Mouse (Mus musculus) MEL (cell line): ENCODE measurements around the gene Iqca. TPM values are rescaled to one million over a fixed set of nuclear protein-coding genes. Genes with fewer than 3 reads are reported as not detected.

Experiments
- DNase-seq: peaks from one replicate; pipeline ENCODE4 v3.0.0; 2011; ENCODE audit warnings: low read depth, low spot score
- H3K27ac ChIP-seq: 2 replicates; pipeline ENCODE4 v1.5.1; 2012; ENCODE audit warnings: low read depth, mild to moderate bottlenecking, control low read depth, low read length, moderate library complexity; ENCODE audit not compliant: control insufficient read depth
- H3K27me3 ChIP-seq, 2 experiments: fragments of 150-350 bp in 1 of 2; sonication (generic) in 1 of 2; 2 replicates each; pipeline ENCODE4 v1.6.1; 2012; ENCODE audit warnings: low read length in 2 of 2, mild to moderate bottlenecking in 2 of 2, improper control_type of control experiment in 1 of 2, moderate library complexity in 1 of 2; ENCODE audit not compliant: insufficient read depth in 2 of 2, control insufficient read depth in 1 of 2
- H3K36me3 ChIP-seq, 2 experiments: 2 replicates each; pipeline ENCODE4 v1.6.1; 2012 to 2014; ENCODE audit warnings: low read length in 2 of 2, improper control_type of control experiment in 1 of 2, inconsistent platforms in 1 of 2, mild to moderate bottlenecking in 1 of 2; ENCODE audit not compliant: insufficient read depth in 2 of 2, control insufficient read depth in 1 of 2
- H3K4me1 ChIP-seq, 2 experiments: fragments of 150-350 bp in 1 of 2; sonication (generic) in 1 of 2; 2 replicates each; pipeline ENCODE4 v1.6.1; 2012; ENCODE audit warnings: low read length in 2 of 2, improper control_type of control experiment in 1 of 2, mild to moderate bottlenecking in 1 of 2; ENCODE audit not compliant: insufficient read depth in 2 of 2, control insufficient read depth in 1 of 2
- H3K4me3 ChIP-seq, 2 experiments: fragments of 150-350 bp in 1 of 2; sonication (generic) in 1 of 2; 2 replicates each; pipeline ENCODE4 v1.5.1; 2012; ENCODE audit warnings: low read depth in 2 of 2, low read length in 2 of 2, mild to moderate bottlenecking in 2 of 2, moderate library complexity in 2 of 2, control low read depth in 1 of 2, improper control_type of control experiment in 1 of 2; ENCODE audit not compliant: control insufficient read depth in 1 of 2, insufficient read depth in 1 of 2
- H3K79me2 ChIP-seq: 2 replicates; pipeline ENCODE4 v1.6.1; 2012; ENCODE audit warnings: mild to moderate bottlenecking, low read length, moderate library complexity; ENCODE audit not compliant: control insufficient read depth, poor library complexity, insufficient read depth
- H3K9ac ChIP-seq: 2 replicates; pipeline ENCODE4 v1.6.1; 2012; ENCODE audit warnings: low read depth, mild to moderate bottlenecking, control low read depth, low read length, moderate library complexity; ENCODE audit not compliant: control insufficient read depth, poor library complexity, severe bottlenecking
- H3K9me3 ChIP-seq: fragments of 150-350 bp; sonication (generic); replicated peaks from 2 replicates; pipeline ENCODE4 v1.6.1; 2012; ENCODE audit warnings: mild to moderate bottlenecking, low read length, improper control_type of control experiment, moderate library complexity; ENCODE audit not compliant: insufficient read depth
- BHLHE40 ChIP-seq: IDR thresholded peaks from 2 replicates; pipeline ENCODE4 v1.6.1; 2012; ENCODE audit warnings: low read depth, mild to moderate bottlenecking, inconsistent platforms, low read length, improper control_type of control experiment, borderline replicate concordance
- CHD1 ChIP-seq: IDR thresholded peaks from 2 replicates; pipeline ENCODE4 v1.6.1; 2012; ENCODE audit warnings: low read depth, mild to moderate bottlenecking, inconsistent platforms, low read length, improper control_type of control experiment
- CHD2 ChIP-seq: IDR thresholded peaks from 2 replicates; pipeline ENCODE4 v1.6.1; 2011; ENCODE audit warnings: low read length, improper control_type of control experiment
- CTCF ChIP-seq, 3 experiments: IDR thresholded peaks in 2 of 3; conservative IDR thresholded peaks in 1 of 3; 2 replicates each; pipeline ENCODE4 v1.5.1; 2011 to 2012; ENCODE audit warnings: low read length in 3 of 3, low read depth in 2 of 3, mild to moderate bottlenecking in 2 of 3, improper control_type of control experiment in 1 of 3, inconsistent platforms in 1 of 3, mixed read lengths in 1 of 3, moderate library complexity in 1 of 3; ENCODE audit not compliant: control insufficient read depth in 1 of 3, insufficient read depth in 1 of 3, poor library complexity in 1 of 3, severe bottlenecking in 1 of 3
- ETS1 ChIP-seq: IDR thresholded peaks from 2 replicates; pipeline ENCODE4 v1.6.1; 2012; ENCODE audit warnings: low read depth, mild to moderate bottlenecking, inconsistent platforms, low read length, improper control_type of control experiment, moderate library complexity
- GABPA ChIP-seq: IDR thresholded peaks from 2 replicates; pipeline ENCODE4 v1.6.1; 2012; ENCODE audit warnings: low read depth, mild to moderate bottlenecking, inconsistent platforms, low read length, improper control_type of control experiment, moderate library complexity
- JUND ChIP-seq: IDR thresholded peaks from 2 replicates; pipeline ENCODE4 v1.6.1; 2011; ENCODE audit warnings: low read depth, mild to moderate bottlenecking, improper control_type of control experiment, low read length
- KAT2A ChIP-seq: conservative IDR thresholded peaks from 2 replicates; pipeline ENCODE4 v1.6.1; 2012; ENCODE audit warnings: low read depth, low read length, improper control_type of control experiment, inconsistent platforms
- MAFK ChIP-seq: IDR thresholded peaks from 2 replicates; pipeline ENCODE4 v1.6.1; 2011; ENCODE audit warnings: low read depth, mild to moderate bottlenecking, low read length, improper control_type of control experiment, borderline replicate concordance
- MAZ ChIP-seq: IDR thresholded peaks from 2 replicates; pipeline ENCODE4 v1.6.1; 2012; ENCODE audit warnings: low read depth, mild to moderate bottlenecking, inconsistent platforms, low read length, improper control_type of control experiment
- MXI1 ChIP-seq: IDR thresholded peaks from 2 replicates; pipeline ENCODE4 v1.6.1; 2011; ENCODE audit warnings: mild to moderate bottlenecking, low read depth, low read length, improper control_type of control experiment
- MYC ChIP-seq: IDR thresholded peaks from 2 replicates; pipeline ENCODE4 v1.6.1; 2011; ENCODE audit warnings: low read depth, mild to moderate bottlenecking, low read length, improper control_type of control experiment, moderate library complexity
- NRF1 ChIP-seq: IDR thresholded peaks from 2 replicates; pipeline ENCODE4 v1.6.1; 2014; ENCODE audit warnings: low read depth, mild to moderate bottlenecking, inconsistent platforms, low read length, improper control_type of control experiment, moderate library complexity; ENCODE audit not compliant: poor library complexity, insufficient read depth, severe bottlenecking
- POLR2A ChIP-seq, 2 experiments: IDR thresholded peaks; 2 replicates each; pipeline ENCODE4 v1.6.1; 2011 to 2012; ENCODE audit warnings: low read length in 2 of 2, mild to moderate bottlenecking in 2 of 2, control low read depth in 1 of 2, improper control_type of control experiment in 1 of 2, low read depth in 1 of 2, moderate library complexity in 1 of 2; ENCODE audit not compliant: control insufficient read depth in 1 of 2, insufficient read depth in 1 of 2, poor library complexity in 1 of 2
- POLR2AphosphoS2 ChIP-seq: IDR thresholded peaks from 2 replicates; pipeline ENCODE4 v1.6.1; 2011; ENCODE audit warnings: low read length, improper control_type of control experiment
- RAD21 ChIP-seq: IDR thresholded peaks from 2 replicates; pipeline ENCODE4 v1.6.1; 2011; ENCODE audit warnings: mild to moderate bottlenecking, low read depth, low read length, improper control_type of control experiment
- RCOR1 ChIP-seq: IDR thresholded peaks from 2 replicates; pipeline ENCODE4 v1.6.1; 2012; ENCODE audit warnings: low read depth, mild to moderate bottlenecking, inconsistent platforms, low read length, improper control_type of control experiment
- SMC3 ChIP-seq: IDR thresholded peaks from 2 replicates; pipeline ENCODE4 v1.6.1; 2011; ENCODE audit warnings: low read depth, low read length, improper control_type of control experiment
- TBP ChIP-seq: IDR thresholded peaks from 2 replicates; pipeline ENCODE4 v1.8.0; 2011; ENCODE audit warnings: low read depth, low read length, improper control_type of control experiment
- USF1 ChIP-seq: IDR thresholded peaks from 2 replicates; pipeline ENCODE4 v1.6.1; 2014; ENCODE audit warnings: low read depth, mild to moderate bottlenecking, inconsistent platforms, low read length, improper control_type of control experiment, moderate library complexity
- USF2 ChIP-seq, 2 experiments: IDR thresholded peaks; 2 replicates each; pipeline ENCODE4 v1.6.1; 2011 to 2012; ENCODE audit warnings: improper control_type of control experiment in 2 of 2, low read length in 2 of 2, borderline replicate concordance in 1 of 2, inconsistent platforms in 1 of 2, low read depth in 1 of 2, mild to moderate bottlenecking in 1 of 2; ENCODE audit not compliant: insufficient read depth in 1 of 2
- polyA plus RNA-seq, 2 experiments: library from polyadenylated mRNA; stranded (reverse) in 1 of 2; unstranded in 1 of 2; fragments of >175 nt in 1 of 2; fragments of >200 nt in 1 of 2; gene quantifications; 2 replicates each; pipeline versions ENCODE4 v1.2.1 to v1.2.4; 2012; ENCODE audit warnings: low replicate concordance in 2 of 2, low read depth in 1 of 2; ENCODE audit not compliant: insufficient read length in 2 of 2, insufficient read depth in 1 of 2, missing spikeins in 1 of 2
- total RNA-seq: library from RNA; depleted of rRNA; stranded (reverse); fragments of 300-350 nt; gene quantifications from 2 replicates; pipeline ENCODE4 v1.2.3, GENCODE M21; 2012

The Iqca gene
- total and polyA plus RNA-seq, 3 experiments = 0.39 TPM; not detected in 2

- no peak overlapping the region for H3K9ac ChIP-seq
- H3K9me3 ChIP-seq = no peaks in the 10 kb centered on the region
- H3K36me3 ChIP-seq = no peaks in the 10 kb centered on the region
- H3K27me3 ChIP-seq = no peaks in the 10 kb centered on the region
- no peak for DNase-seq
- no peak overlapping the region for H3K4me3 ChIP-seq
- no peak overlapping the region for H3K27ac ChIP-seq
- TF ChIP-seq BHLHE40 = no peak
- no peak for TF ChIP-seq USF2 (IDR thresholded peaks at IDR 0.05; ENCODE audit: borderline replicate concordance in 1 of 2, insufficient read depth in 1 of 2, low read depth in 1 of 2, low read length in 2 of 2)
- no peak for TF ChIP-seq MAFK
- no peaks in the 10 kb centered on the region for H3K4me1 ChIP-seq
- no peaks in the 10 kb centered on the region for H3K79me2 ChIP-seq
Observed at GRCm38 (mm10) chr1:90176223-90176622, 23.0 kb upstream of the Iqca start.

DNA sequence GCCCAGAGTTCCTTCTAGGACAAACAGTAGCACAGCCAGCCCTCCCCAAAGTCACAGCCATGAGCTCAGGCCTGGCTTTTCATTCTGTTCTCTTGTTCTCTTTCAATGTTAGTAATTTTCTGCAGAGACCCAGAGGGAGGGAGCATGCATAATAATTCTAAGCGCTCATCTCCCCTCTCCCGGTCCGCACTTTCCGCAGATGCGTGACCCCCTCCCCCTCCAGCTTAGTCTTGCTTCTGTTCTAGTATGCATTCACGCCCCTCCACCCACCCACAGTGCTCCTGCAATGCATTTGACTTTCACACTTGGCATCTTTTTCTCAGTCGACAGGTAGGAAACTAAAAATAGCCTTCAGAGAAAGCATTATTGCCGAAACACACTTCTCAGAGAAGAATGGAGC is 21.1 kb upstream of the Iqca start:
- no peaks in the 10 kb centered on the region for H3K79me2 ChIP-seq
- H3K27ac ChIP-seq = no peak overlapping the region
- DNase-seq = no peak
- H3K9ac ChIP-seq = no peak overlapping the region
- no peak overlapping the region for H3K4me3 ChIP-seq
- H3K36me3 ChIP-seq = no peaks in the 10 kb centered on the region
- H3K27me3 ChIP-seq = no peaks in the 10 kb centered on the region
- H3K4me1 ChIP-seq = no peaks in the 10 kb centered on the region
- no peaks in the 10 kb centered on the region for H3K9me3 ChIP-seq
- TF ChIP-seq SMC3 (no peak), POLR2AphosphoS2 (no peak), RAD21 (no peak), GABPA (no peak), RCOR1 (no peak), TBP (no peak), POLR2A (IDR thresholded peaks at IDR 0.05; ENCODE audit: control insufficient read depth in 1 of 2, insufficient read depth in 1 of 2, low read depth in 1 of 2, low read length in 2 of 2, poor library complexity in 1 of 2) (no peak), MAZ (no peak), NRF1 (no peak), ETS1 (no peak), USF1 (no peak), MXI1 (no peak), MYC (no peak), CHD1 (no peak), CTCF (IDR thresholded peaks at IDR 0.05 in 2 of 3, conservative IDR thresholded peaks at IDR 0.05 in 1 of 3; ENCODE audit: control insufficient read depth in 1 of 3, insufficient read depth in 1 of 3, low read depth in 2 of 3, low read length in 3 of 3, poor library complexity in 1 of 3, severe bottlenecking in 1 of 3) (no peak), KAT2A (no peak), CHD2 (no peak), JUND (no peak), MAFK (no peak)
- TF ChIP-seq, all 39 proteins: peak for 0
